7 mouse cellular contexts compared by ENCODE assay signal in the genomic region with DNA sequence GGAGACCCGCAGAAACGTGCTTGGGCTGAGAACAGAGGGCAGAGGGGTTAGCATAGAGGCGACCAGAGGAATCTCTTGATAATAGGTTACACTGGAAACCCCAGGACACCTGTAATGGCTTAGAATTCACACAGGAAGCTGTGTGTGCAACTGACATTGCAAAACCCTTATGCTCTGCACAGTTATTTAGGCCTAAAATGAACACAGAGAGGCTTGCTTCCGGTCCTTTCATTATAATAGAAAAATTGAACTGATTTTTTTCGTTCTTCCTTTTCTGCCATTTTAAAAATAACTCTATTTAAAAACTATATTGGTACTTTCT. TPM values are rescaled to one million over a fixed set of nuclear protein-coding genes. Genes with fewer than 3 reads are reported as not detected.
DNase-seq lines count a peak whose midpoint lies in the region; ATAC-seq and TF ChIP-seq lines count a peak whose summit lies in the region.

No protein-coding gene starts in this region.

- peak overlapping the region; percentile 88 for H3K9ac ChIP-seq in forebrain, embryonic 13.5 days
- H3K9ac ChIP-seq in liver, embryonic 12.5 days, result no peak overlapping the region

- H3K9me3 ChIP-seq in forebrain, embryonic 13.5 days (replicated peaks), result no peaks in the 10 kb centered on the region
- H3K9me3 ChIP-seq in liver, embryonic 12.5 days (replicated peaks), result no peaks in the 10 kb centered on the region

- H3K36me3 ChIP-seq in testis, adult 2 months (ENCODE audit: control insufficient read depth, insufficient read depth, low read length), result no peaks in the 10 kb centered on the region
- H3K36me3 ChIP-seq in forebrain, embryonic 13.5 days (ENCODE audit: poor library complexity, severe bottlenecking), result no peaks in the 10 kb centered on the region
- H3K36me3 ChIP-seq in liver, embryonic 12.5 days, result no peaks in the 10 kb centered on the region

- WGBS in forebrain, embryonic 13.5 days, result 14% methylated on average over 5 of the region's 5 CpGs
- 8% methylated on average over 5 of the region's 5 CpGs for WGBS in liver, embryonic 12.5 days (ENCODE audit: insufficient replicate concordance)

- TF ChIP-seq CTCF in testis, adult 2 months (IDR thresholded peaks at IDR 0.05; ENCODE audit: control insufficient read depth, insufficient read depth, insufficient replicate concordance, low read depth, low read length), result no peak

- peak overlapping the region; percentile 100 for H3K4me2 ChIP-seq in forebrain, embryonic 13.5 days
- H3K4me2 ChIP-seq in liver, embryonic 12.5 days, result peak overlapping the region; percentile 85

- intact Hi-C loops in left cerebral cortex, postnatal 10 days (cut with DNase I), result loop anchor here (5.0 kb wide), 7 partner anchors 79 to 424 kb away; partner anchors contain the start of gene Aig1

- DNase-seq in testis, postnatal 10 days (ENCODE audit: low spot score), result no peak
- DNase-seq in ovary, postnatal 10 days (ENCODE audit: low spot score), result no peak
- no peak for DNase-seq in layer of hippocampus, postnatal 14 days (ENCODE audit: low spot score in 2 of 2)
- no peak for DNase-seq in left cerebral cortex, postnatal 10 days (ENCODE audit: extremely low spot score in 1 of 2, low spot score in 2 of 2)

- no peak for ATAC-seq in forebrain, embryonic 13.5 days
- no peak for ATAC-seq in liver, embryonic 12.5 days

- peak overlapping the region; percentile 72 for H3K4me3 ChIP-seq in testis, adult 2 months (ENCODE audit: control insufficient read depth, low read depth, low read length)
- H3K4me3 ChIP-seq in forebrain, embryonic 13.5 days, result peak overlapping the region; percentile 79
- peak overlapping the region; percentile 62 for H3K4me3 ChIP-seq in liver, embryonic 12.5 days

- peaks cover 17% of the 10 kb centered on the region for H3K4me1 ChIP-seq in testis, adult 2 months (ENCODE audit: control insufficient read depth, insufficient read depth, low read length)
- H3K4me1 ChIP-seq in forebrain, embryonic 13.5 days, result peaks cover 16% of the 10 kb centered on the region
- H3K4me1 ChIP-seq in liver, embryonic 12.5 days, result peaks cover 31% of the 10 kb centered on the region

- H3K27ac ChIP-seq in testis, adult 2 months (ENCODE audit: control insufficient read depth, insufficient read depth, low read depth, low read length), result peak overlapping the region; percentile 59
- peak overlapping the region; percentile 97 for H3K27ac ChIP-seq in forebrain, embryonic 13.5 days
- 0 out of 2 replicates have a peak overlapping the region, but pooled peaks have one; percentile 48 for H3K27ac ChIP-seq in liver, embryonic 12.5 days

- no peak for TF ChIP-seq POLR2A in testis, adult 2 months (IDR thresholded peaks at IDR 0.05; ENCODE audit: control insufficient read depth, low read depth, low read length)

- H3K27me3 ChIP-seq in testis, adult 2 months (ENCODE audit: control insufficient read depth, insufficient read depth, low read length), result no peaks in the 10 kb centered on the region
- peaks cover 5% of the 10 kb centered on the region; the same call in 1 of the 2 replicates for H3K27me3 ChIP-seq in forebrain, embryonic 13.5 days
- H3K27me3 ChIP-seq in liver, embryonic 12.5 days (replicated peaks), result peaks cover 61% of the 10 kb centered on the region

RNA-seq across cellular contexts. Expression of gene Hivep2, which starts 2.3 kb away (rescaled TPM):
- polyA plus RNA-seq in testis, adult 2 months (2012; rRNA removed), result 0.88 and 1.1 TPM in 2 replicates
- 5.3 and 7.3 TPM in 2 replicates for polyA plus RNA-seq in forebrain, embryonic 13.5 days (2015; fragmentation: Nextera tagmentation; extraction: Ambion mirVana)
- polyA plus RNA-seq in liver, embryonic 12.5 days (2016; fragmentation: Nextera tagmentation; extraction: Ambion mirVana), result 0.81 and 1.0 TPM in 2 replicates
- 100 to 1,000 TPM; 216 to 243 TPM for total RNA-seq in layer of hippocampus, postnatal 14 days (2021)
- total RNA-seq in left cerebral cortex, postnatal 10 days (2021), result 100 to 1,000 TPM; 277 to 292 TPM
